Mouse (Mus musculus): ENCODE results near the gene Map6. TPM values are rescaled to one million over a fixed set of nuclear protein-coding genes. Genes with fewer than 3 reads are reported as not detected.

Gene Map6
- polyA plus RNA-seq, 1 experiment from 2014 or later = 3.5 TPM

DNA sequence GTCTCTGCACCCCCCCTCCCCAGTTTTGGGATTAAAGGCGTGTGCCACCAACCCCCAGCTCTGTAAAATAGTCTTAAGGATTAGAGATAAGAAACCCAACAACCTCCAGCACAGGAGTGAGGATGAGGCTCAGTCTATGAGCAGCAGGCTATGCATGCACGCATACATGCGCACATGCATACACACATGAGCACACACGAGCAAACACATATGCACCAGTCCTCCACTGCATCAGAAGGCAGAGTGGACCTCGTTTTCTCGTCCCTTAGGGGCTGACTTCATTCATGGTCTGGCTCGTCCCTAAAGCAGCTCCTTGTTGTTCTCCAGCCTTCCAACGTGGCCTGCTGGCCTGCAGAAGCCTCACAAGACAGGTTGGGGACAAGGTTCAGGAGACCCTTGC is 73.5 kb downstream of the Map6 start:
- Histone ChIP-seq H3K9me3 (ENCODE audit: control insufficient read depth, low read length) (no peaks in the 10 kb centered on the region), H3K9ac (ENCODE audit: low read depth, low read length) (no peak overlapping the region), H3K27ac (ENCODE audit: low read length) (no peak overlapping the region), H3K36me3 (ENCODE audit: control insufficient read depth, insufficient read depth, low read length) (peaks cover 10% of the 10 kb centered on the region; the same call in 1 of the 2 replicates), H3K4me2 (ENCODE audit: low read depth, low read length) (no peak overlapping the region), H3K27me3 (replicated peaks; ENCODE audit: control insufficient read depth, insufficient read depth, low read length) (no peaks in the 10 kb centered on the region), H3K4me3 (ENCODE audit: low read length) (no peak overlapping the region), H3K4me1 (ENCODE audit: control insufficient read depth, insufficient read depth, low read length) (no peaks in the 10 kb centered on the region)
- WGBS = 80% methylated on average over 8 of the region's 8 CpGs
- ATAC-seq = no peak

DNA sequence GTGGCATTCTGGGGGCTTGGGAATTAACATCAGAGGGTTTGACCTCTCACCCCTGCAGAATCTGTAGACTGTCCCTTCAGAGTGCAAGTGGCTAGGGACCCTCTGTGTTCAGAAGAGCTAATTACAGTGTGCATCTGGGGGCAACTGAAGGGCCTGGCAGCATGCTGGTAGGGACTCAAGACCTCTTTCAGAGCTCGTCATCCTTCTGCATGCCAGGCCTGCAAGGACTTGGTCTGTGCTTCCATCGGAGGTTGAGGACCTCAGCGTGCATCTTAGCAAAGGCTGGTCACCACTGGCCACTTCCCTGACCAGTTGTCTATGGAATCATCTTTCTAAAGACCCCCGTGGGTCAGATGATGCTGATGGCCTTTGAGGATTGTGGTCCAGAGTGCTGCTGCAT is 76.3 kb downstream of the Map6 start:
- no peak overlapping the region for H3K27ac ChIP-seq (ENCODE audit: low read length)
- WGBS = 85% methylated on average over 4 of the region's 4 CpGs
- H3K27me3 ChIP-seq (replicated peaks; ENCODE audit: control insufficient read depth, insufficient read depth, low read length) = no peaks in the 10 kb centered on the region
- no peak overlapping the region for H3K9ac ChIP-seq (ENCODE audit: low read depth, low read length)
- no peak overlapping the region for H3K4me3 ChIP-seq (ENCODE audit: low read length)
- no peaks in the 10 kb centered on the region for H3K4me1 ChIP-seq (ENCODE audit: control insufficient read depth, insufficient read depth, low read length)
- no peak for ATAC-seq
- H3K9me3 ChIP-seq (ENCODE audit: control insufficient read depth, low read length) = no peaks in the 10 kb centered on the region
- peaks cover 31% of the 10 kb centered on the region for H3K36me3 ChIP-seq (ENCODE audit: control insufficient read depth, insufficient read depth, low read length)
- no peak overlapping the region for H3K4me2 ChIP-seq (ENCODE audit: low read depth, low read length)

- ATAC-seq = no peak
- no peak overlapping the region for H3K9ac ChIP-seq (ENCODE audit: low read depth, low read length)
- 94% methylated on average over 10 of the region's 10 CpGs for WGBS
- no peak overlapping the region for H3K27ac ChIP-seq (ENCODE audit: low read length)
- peaks cover 36% of the 10 kb centered on the region for H3K36me3 ChIP-seq (ENCODE audit: control insufficient read depth, insufficient read depth, low read length)
- H3K4me2 ChIP-seq (ENCODE audit: low read depth, low read length) = no peak overlapping the region
- H3K4me3 ChIP-seq (ENCODE audit: low read length) = no peak overlapping the region
- no peaks in the 10 kb centered on the region for H3K27me3 ChIP-seq (replicated peaks; ENCODE audit: control insufficient read depth, insufficient read depth, low read length)
- H3K9me3 ChIP-seq (ENCODE audit: control insufficient read depth, low read length) = no peaks in the 10 kb centered on the region
- peaks cover 20% of the 10 kb centered on the region; the same call in 1 of the 2 replicates for H3K4me1 ChIP-seq (ENCODE audit: control insufficient read depth, insufficient read depth, low read length)
Observed at GRCm38 (mm10) chr7:99347268-99347667, 80.0 kb downstream of the Map6 start.

DNA sequence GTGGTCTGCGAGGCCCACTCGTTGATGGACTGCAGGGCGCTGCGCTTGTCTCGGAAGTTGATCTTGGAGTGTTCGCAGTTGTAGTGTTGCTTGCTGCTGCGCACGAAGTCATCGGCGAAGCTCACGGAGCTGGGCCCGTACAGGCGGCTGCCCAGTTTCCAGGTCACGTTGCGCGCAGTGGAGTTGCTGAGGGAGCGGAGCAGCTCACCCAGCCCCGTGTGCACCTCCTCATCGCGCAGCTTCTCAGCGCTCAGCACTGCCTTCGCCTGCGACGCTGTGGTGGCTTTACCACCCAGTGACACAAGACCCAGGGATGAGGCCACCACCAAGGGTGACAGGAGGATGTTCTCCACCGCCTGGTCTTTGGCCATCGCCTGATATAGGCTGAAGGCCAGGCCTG is 81.6 kb downstream of the Map6 start:
- ATAC-seq = no peak
- no peak overlapping the region for H3K27ac ChIP-seq (ENCODE audit: low read length)
- H3K4me3 ChIP-seq (ENCODE audit: low read length) = no peak overlapping the region
- WGBS = 94% methylated on average over 26 of the region's 26 CpGs
- H3K27me3 ChIP-seq (replicated peaks; ENCODE audit: control insufficient read depth, insufficient read depth, low read length) = no peaks in the 10 kb centered on the region
- H3K9ac ChIP-seq (ENCODE audit: low read depth, low read length) = no peak overlapping the region
- peaks cover 36% of the 10 kb centered on the region for H3K36me3 ChIP-seq (ENCODE audit: control insufficient read depth, insufficient read depth, low read length)
- H3K9me3 ChIP-seq (ENCODE audit: control insufficient read depth, low read length) = no peaks in the 10 kb centered on the region
- H3K4me2 ChIP-seq (ENCODE audit: low read depth, low read length) = no peak overlapping the region
- H3K4me1 ChIP-seq (ENCODE audit: control insufficient read depth, insufficient read depth, low read length) = peaks cover 26% of the 10 kb centered on the region

DNA sequence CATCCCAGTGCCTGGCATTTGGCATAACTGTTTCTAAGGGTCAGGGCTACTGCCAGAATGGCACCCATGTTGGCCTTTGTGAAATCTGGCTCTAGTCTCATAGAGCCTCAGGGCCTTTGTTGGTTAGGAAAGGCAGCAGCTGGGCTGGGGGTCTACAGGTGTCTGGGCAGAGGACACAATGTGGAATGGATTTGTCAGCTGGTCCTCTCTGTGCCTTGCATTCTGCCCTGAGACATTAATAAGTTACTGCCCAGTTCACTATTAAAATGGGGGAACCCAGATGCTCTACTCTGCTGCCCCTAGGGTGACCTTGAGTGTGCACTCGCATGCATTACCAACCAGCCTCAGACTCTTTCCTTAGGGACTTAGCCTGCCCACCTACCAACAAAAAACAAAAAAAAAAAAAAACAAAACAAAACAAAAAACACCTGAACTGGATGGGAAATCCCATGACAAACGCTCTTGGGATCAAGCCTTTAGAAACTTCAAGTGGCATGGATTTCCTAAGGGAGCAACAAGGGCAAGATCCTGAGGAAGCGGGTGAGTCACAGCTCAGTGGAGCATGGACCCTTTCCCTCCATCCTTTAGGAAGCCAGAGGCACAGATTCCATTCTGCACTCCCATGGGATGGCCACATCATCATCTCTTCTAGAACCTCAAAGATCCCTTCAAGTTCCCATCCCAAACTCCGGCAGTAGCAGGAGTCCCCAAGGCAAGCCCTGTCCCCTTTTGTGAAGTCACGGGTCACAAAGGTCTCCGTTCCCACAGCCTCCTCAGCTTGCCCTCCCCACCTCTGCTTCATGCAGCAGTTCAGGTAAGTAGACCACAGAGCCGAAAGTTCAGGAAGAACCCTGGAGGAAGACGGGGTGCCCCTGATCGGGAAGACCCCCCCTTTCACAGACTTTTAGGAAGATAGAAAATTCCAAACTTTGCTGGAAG is 82.8 kb downstream of the Map6 start:
- H3K9me3 ChIP-seq (ENCODE audit: control insufficient read depth, low read length) = no peaks in the 10 kb centered on the region
- H3K27ac ChIP-seq (ENCODE audit: low read length) = no peak overlapping the region
- peaks cover 37% of the 10 kb centered on the region for H3K4me1 ChIP-seq (ENCODE audit: control insufficient read depth, insufficient read depth, low read length)
- no peaks in the 10 kb centered on the region for H3K27me3 ChIP-seq (replicated peaks; ENCODE audit: control insufficient read depth, insufficient read depth, low read length)
- H3K4me2 ChIP-seq (ENCODE audit: low read depth, low read length) = peak overlapping the region; percentile 75
- H3K9ac ChIP-seq (ENCODE audit: low read depth, low read length) = peak overlapping the region; percentile 87
- 56% methylated on average over 9 of the region's 9 CpGs for WGBS
- no peak for ATAC-seq
- peaks cover 27% of the 10 kb centered on the region for H3K36me3 ChIP-seq (ENCODE audit: control insufficient read depth, insufficient read depth, low read length)
- H3K4me3 ChIP-seq (ENCODE audit: low read length) = peak overlapping the region; percentile 72

- no peak for ATAC-seq
- H3K27me3 ChIP-seq (replicated peaks; ENCODE audit: control insufficient read depth, insufficient read depth, low read length) = no peaks in the 10 kb centered on the region
- peak overlapping the region; percentile 87 for H3K9ac ChIP-seq (ENCODE audit: low read depth, low read length)
- peak overlapping the region; percentile 75 for H3K4me2 ChIP-seq (ENCODE audit: low read depth, low read length)
- no peaks in the 10 kb centered on the region for H3K9me3 ChIP-seq (ENCODE audit: control insufficient read depth, low read length)
- WGBS = 10% methylated on average over 12 of the region's 12 CpGs
- H3K36me3 ChIP-seq (ENCODE audit: control insufficient read depth, insufficient read depth, low read length) = peaks cover 21% of the 10 kb centered on the region
- peaks cover 48% of the 10 kb centered on the region for H3K4me1 ChIP-seq (ENCODE audit: control insufficient read depth, insufficient read depth, low read length)
- peak overlapping the region; percentile 72 for H3K4me3 ChIP-seq (ENCODE audit: low read length)
- H3K27ac ChIP-seq (ENCODE audit: low read length) = peak overlapping the region; percentile 87
Observed at GRCm38 (mm10) chr7:99351104-99351801, 84.0 kb downstream of the Map6 start.

GRCm38 (mm10) chr7:99351802-99352517 is 84.7 kb downstream of the Map6 start:
- no peak for ATAC-seq
- Histone ChIP-seq H3K4me2 (ENCODE audit: low read depth, low read length) (peak overlapping the region; percentile 75), H3K9ac (ENCODE audit: low read depth, low read length) (peak overlapping the region; percentile 87), H3K27ac (ENCODE audit: low read length) (peak overlapping the region; percentile 87), H3K36me3 (ENCODE audit: control insufficient read depth, insufficient read depth, low read length) (peaks cover 15% of the 10 kb centered on the region), H3K9me3 (ENCODE audit: control insufficient read depth, low read length) (no peaks in the 10 kb centered on the region), H3K4me1 (ENCODE audit: control insufficient read depth, insufficient read depth, low read length) (peaks cover 55% of the 10 kb centered on the region), H3K27me3 (replicated peaks; ENCODE audit: control insufficient read depth, insufficient read depth, low read length) (no peaks in the 10 kb centered on the region), H3K4me3 (ENCODE audit: low read length) (peak overlapping the region; percentile 72)
- 5% methylated on average over 18 of the region's 18 CpGs for WGBS

- peaks cover 9% of the 10 kb centered on the region; the same call in 1 of the 2 replicates for H3K36me3 ChIP-seq (ENCODE audit: control insufficient read depth, insufficient read depth, low read length)
- H3K4me3 ChIP-seq (ENCODE audit: low read length) = peak within 1 kb of the TSS; percentile 72
- peak; percentile 81 for ATAC-seq
- H3K4me1 ChIP-seq (ENCODE audit: control insufficient read depth, insufficient read depth, low read length) = peaks cover 62% of the 10 kb centered on the region
- H3K27ac ChIP-seq (ENCODE audit: low read length) = peak within 1 kb of the TSS; percentile 87
- no peaks in the 10 kb centered on the region for H3K9me3 ChIP-seq (ENCODE audit: control insufficient read depth, low read length)
- H3K9ac ChIP-seq (ENCODE audit: low read depth, low read length) = peak within 1 kb of the TSS; percentile 87
- no peaks in the 10 kb centered on the region for H3K27me3 ChIP-seq (replicated peaks; ENCODE audit: control insufficient read depth, insufficient read depth, low read length)
- peak within 1 kb of the TSS; percentile 75 for H3K4me2 ChIP-seq (ENCODE audit: low read depth, low read length)
- 2% methylated on average over 34 of the region's 35 CpGs for WGBS
Observed at GRCm38 (mm10) chr7:99352526-99353400, 85.5 kb downstream of the Map6 start, which contains the start of gene Serpinh1. Gene Serpinh1 (minus strand): TSS chr7:99353239.
